Mouse (Mus musculus) ovary, postnatal 10 days (tissue): ENCODE measurements around the gene Fam120b.

Source experiments
- DNase-seq: peaks from one replicate; pipeline ENCODE4 v3.0.0; 2022; ENCODE audit warnings: low spot score

Gene Fam120b

DNA sequence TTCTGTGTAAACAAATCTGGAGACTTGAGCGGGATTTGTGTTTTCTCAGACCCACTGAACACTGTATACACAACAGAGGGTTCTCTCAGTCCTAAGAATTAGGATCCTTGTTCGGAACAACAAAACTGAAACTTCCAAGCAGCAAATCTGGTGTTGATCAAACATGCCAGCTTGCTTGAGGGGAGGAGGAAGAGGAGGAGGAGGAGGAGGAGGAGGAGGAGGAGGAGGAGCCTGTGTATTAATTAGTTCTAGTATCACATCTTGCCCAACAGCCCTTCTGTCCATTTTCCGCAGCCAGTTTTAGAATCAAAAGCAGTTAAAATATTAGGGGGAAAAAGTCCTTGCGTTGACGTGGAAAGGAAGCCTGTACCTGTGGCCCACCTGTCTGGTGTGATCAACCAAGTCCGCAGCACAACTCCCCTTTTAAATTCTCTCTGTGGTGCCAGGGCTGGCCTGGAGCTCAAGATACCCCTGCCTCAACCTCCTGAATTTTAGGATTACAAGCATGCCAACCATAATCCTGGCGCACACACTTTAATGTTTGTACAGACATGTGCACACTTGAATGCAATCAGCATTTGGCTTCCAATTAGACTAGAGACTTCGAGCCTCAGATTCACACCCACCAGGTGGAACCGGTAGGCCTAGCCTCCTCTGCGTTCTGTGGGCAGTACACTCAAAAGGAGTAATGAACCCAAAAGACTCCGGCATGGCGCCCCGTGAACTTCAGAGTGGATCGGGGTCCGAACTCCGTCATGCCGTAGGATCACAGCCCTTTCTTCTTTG, 16.1 kb upstream of the Fam120b start:
- no peak for DNase-seq

GRCm38 (mm10) chr17:15380641-15381051, 15.4 kb upstream of the Fam120b start:
- DNase-seq: no peak

GRCm38 (mm10) chr17:15381092-15381860, 14.7 kb upstream of the Fam120b start:
- no peak for DNase-seq

DNA sequence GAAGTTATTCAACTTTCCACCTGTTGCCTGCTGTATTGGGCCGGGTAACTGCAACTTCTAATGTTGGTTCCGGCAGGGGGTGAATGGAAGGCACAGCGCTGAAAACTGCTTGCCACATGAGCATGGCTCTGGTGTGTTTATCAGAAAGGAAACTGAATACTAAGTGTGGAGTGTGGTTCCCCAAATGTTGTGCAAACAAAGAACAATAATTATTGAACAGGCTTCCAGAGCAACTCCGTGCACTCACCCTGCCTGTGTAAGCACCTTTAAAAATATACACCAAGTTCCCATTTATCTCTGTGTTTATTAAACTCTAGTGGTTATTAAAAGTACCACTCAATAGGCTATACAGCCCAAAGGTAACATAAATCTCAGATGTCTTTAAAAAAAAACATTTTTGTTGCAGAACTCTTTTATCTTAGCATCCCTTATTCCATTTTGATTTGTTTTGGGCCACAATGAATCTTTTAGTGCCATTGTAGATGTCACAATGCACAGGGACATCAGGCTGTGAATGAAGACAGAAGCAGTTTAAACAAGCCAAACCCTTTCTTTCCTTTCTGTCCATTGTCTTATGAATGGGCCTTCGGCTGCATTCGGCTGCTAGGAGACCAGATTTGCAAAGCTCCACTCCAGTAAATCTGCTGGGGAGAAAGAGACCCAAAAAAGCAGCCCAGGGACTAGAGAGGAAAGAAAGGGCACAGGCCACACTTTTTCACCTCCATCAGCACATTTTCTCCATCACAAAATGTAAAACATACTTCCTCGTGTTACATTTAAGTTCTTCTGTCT, 13.9 kb upstream of the Fam120b start:
- DNase-seq: no peak

DNA sequence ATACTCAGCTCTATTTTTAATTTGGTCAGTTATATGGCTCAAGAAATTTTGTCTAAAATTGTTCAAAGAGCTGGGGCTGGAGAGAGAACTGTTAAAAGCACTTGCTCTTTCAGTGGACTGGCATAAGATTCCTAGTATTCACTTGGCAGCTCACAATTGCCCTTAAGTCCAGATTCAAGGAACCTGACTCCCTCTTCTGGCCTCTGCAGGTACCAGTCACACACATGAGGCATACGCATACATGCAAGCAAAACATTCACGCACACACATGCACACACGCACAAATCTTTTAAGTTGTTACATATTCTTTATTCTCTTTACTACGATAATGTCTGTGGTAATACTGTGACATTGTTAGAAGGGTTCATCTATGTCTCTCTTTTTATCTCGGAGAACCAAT, 12.6 kb upstream of the Fam120b start:
- no peak for DNase-seq

- DNase-seq: no peak
Observed at GRCm38 (mm10) chr17:15388892-15389291, 7.1 kb upstream of the Fam120b start.

GRCm38 (mm10) chr17:15389356-15389755, 6.6 kb upstream of the Fam120b start:
- no peak for DNase-seq

DNA sequence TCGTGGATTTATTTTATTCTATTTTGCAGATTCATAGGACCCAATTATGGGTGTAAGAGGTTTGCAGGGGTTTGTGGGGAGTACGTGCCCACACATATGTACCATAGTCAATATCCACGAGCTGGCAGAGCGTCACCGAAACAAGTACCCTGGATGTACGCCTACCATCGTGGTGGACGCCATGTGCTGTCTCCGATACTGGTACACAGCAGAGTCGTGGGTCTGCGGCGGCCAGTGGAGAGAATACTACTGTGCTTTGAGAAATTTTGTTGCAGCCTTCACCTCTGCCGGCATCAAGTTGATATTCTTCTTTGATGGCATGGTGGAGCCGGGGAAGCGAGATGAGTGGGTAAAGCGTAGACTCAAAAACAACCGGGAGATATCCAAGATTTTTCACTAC, 5.7 kb downstream of the Fam120b start:
- no peak for DNase-seq

DNA sequence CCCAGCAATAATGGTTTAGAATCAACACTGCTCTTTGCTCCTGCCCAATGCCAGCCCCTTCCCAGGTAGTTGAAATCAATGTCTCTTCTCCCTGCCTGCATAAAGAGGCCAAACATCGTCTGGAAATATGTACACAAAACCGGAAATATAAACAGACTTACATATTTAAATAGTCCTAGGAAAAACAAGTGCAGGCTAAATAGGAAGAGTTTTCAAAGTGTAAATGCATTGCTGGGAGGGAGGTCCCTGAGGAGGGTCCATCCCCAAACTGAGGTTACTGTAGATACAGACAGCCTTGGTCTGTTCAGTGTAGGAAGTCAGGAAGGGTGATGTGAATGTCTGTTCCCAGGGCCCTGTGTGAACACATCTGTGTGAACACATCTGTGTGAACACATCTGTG, 10.6 kb downstream of the Fam120b start:
- no peak for DNase-seq

GRCm38 (mm10) chr17:15409261-15409660, 13.3 kb downstream of the Fam120b start:
- DNase-seq: no peak

DNA sequence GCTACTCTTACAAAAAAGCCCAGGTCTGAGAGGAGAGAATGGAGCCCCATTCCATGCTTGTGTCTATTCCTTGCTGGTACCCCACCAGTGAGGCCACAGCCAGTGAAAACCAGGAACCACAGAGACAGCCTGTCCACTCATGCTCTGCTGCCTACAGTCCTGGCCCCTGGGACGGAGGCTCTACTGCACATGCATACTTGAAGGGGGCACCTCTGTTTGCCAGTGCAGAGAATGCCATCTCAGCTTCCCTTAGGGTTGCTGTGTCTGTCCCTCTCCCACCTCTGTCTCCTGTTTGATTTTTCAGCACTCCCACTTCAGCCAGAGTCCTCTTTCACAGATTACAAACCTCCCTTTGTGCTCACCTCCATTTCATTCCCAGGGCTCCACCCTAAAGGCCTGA, 14.9 kb downstream of the Fam120b start:
- no peak for DNase-seq

DNA sequence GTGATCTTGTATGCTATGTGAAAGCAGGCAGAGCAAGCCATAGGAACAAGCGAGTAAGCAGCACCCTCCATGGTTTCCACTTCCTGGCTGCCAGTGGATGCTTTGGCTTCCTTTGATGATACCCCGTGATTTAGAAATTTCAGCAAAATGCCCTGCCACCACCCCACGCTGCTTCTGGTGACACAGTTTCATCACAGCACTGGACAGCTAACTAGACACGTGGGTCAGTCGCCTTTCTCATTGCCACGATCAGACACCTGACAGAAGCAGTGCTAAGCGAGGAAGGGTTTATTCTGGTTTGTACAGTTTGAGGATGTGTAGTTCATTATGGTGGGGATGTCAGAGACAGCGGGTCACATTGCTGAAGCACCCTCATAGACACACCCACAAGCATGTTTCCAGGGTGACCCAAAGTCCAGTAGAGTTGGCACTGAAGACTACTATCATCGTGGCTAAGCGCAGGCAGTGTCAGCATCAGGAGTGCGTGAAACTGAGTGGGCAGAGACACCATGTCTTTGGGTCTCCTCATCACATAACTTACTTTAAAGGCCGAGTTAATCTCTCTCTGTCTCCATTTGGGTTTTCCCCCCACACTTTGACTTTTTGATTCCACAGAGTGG, 20.7 kb downstream of the Fam120b start:
- no peak for DNase-seq

DNA sequence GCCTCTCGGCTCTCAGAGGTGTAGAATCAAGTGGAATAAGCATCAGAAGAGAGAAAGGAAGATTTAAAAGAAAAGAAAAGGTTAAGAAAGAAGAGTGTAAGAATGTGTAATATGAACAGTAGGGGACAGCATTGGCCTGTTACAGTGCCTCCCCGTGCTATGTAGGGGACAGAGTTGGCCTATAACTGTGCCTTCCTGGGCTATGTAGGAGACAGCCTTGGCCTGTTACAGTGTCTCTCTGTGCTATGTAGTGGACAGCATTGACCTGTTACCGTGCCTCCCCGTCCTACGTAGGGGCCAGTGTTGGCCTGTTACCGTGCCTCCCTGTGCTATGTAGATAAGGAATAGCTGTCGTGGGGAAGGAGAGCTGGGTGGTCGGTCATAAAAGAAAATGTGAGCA, 23.5 kb downstream of the Fam120b start:
- DNase-seq: no peak

DNA sequence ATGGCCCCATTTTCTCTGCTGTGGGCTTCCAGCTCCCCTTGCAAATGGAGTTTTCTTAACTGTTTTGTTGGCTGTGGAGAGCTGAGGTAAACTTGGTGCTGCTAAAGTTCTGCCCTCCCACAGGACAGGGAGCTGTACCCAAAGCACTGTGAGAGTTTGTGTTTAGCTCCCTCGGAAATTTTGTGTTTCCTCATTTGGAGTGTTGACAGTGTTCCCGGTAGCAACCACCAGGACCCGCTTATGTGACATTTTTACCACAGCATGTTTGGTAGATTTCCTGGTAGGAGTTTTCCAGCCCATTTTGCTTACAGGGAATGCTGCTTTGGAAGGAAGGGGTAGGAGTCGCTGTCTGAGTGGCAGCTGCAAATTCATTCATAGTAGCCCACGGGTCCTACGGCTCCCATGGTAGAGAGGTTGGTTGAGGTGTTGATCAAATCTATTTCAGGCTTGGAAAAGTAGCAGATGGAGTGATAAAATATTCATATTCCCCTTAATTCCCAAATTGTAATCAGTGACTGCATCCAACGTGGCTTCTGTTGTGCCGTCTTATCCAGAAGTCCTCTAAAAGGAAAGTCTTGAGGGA, 24.1 kb downstream of the Fam120b start:
- no peak for DNase-seq

DNA sequence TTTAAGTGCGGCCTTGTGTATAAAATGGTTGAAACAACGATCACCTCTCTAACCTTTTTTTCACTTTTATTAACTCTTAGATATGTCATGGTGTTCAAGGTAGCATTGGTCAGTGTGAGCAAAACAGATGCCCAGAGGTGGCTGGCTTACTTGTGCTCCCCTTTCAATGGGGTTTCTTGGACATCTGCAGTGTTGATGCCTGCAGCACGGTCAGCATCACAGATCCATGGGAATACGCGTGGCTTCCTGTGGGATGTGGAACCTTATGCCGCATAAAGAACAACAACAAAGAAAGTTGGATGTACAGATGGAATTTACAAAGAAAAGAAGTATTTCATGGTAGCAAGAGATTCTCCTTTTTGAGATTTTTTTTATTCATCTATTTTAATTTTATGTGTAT, 25.4 kb downstream of the Fam120b start:
- DNase-seq: no peak

DNA sequence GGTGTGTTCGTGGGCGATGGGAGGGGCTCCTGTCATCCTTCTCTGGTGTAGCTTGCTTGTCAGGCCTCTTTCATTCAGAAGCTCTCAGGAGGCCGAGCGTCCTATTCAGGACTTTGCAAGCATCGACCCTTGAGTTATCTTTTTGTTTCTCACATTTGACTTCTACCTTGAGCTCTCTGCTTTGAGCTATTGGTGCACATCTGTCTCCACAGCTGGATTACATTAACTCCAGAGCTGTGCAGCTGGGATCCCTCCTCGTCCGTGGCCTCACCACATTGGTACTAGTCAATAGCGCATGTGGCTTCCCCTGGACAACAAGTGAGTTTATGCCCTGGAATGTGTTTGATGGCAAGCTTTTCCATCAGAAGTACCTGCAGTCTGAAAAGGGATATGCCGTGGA, 26.7 kb downstream of the Fam120b start:
- no peak for DNase-seq

DNA sequence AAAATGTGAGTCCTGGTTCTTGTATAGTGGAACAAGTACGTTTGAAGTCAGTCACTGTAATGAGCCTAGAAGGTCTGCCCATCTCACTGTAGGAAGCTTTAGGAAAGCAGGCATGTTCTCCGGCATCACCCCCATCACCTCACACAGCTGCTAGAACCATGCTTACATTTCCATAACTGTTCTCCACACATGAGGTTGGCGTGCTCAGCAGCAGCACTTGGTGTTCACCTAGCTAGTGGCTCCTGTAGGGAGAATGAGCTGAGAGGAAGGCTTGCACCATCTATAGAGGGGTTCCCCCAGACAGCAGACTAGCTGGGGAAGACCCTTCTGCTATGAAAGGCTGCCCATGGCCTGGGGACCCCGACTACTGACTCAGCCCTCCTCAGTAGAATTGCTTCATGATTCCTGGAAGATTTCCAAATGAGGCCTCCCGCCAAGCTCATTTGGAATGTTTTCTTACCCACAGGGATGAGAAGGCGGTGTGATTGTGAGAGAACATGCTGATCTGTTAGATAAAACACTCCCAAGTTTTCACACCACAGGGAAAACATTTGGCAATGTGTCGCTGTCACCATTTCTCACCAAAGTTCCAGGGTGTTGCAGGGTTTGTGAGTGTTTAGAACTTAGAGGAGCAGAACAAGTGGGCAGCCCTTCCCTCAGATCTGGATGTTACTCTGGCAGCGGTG, 27.2 kb downstream of the Fam120b start:
- DNase-seq: no peak

DNA sequence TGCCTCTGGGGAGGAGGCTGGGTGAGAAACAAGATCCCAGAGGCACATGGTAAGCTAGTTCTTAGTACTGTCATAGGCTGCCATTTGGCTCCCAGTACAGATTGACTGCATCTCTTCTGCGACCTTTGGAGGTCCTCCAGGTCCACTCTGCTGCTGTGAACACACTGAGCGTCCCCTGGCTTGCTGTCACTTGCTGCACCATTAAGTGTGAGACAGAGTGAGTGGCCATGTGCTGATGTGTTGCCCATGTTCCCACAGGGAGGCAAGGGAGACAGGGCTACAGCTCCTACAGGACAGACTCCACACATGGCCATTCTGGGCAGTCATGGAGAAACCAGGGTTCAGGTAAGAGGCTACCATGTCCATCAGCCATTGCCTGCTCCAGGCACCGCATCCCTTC, 29.9 kb downstream of the Fam120b start:
- DNase-seq: no peak

DNA sequence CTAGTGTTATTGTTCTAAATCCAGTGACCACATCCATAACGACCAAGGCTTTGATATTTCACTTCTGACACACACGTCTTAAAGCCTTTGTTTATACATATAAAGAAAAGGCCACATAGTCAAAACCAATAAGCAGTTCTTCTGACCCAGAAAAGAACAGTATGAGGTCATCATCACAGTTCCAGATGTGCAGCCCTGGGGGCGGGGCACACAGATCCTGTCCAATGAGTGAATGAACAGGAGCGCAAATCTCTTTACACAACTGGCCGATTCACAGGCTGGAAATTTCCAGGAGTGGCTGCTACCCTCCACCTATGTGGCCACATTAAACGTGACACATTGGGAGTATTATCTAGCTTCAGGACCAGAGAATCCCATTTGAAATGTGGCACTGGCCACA, 33.4 kb downstream of the Fam120b start:
- no peak for DNase-seq

- DNase-seq: no peak
Observed at GRCm38 (mm10) chr17:15429937-15430336, 33.9 kb downstream of the Fam120b start.

GRCm38 (mm10) chr17:15431021-15431514, 35.1 kb downstream of the Fam120b start:
- no peak for DNase-seq
